Mouse (Mus musculus): ENCODE results near the gene Sds. TPM values are rescaled to one million over a fixed set of nuclear protein-coding genes. Genes with fewer than 3 reads are reported as not detected.

The Sds gene
- polyA plus RNA-seq, 1 experiment from 2014 or later: not detected

DNA sequence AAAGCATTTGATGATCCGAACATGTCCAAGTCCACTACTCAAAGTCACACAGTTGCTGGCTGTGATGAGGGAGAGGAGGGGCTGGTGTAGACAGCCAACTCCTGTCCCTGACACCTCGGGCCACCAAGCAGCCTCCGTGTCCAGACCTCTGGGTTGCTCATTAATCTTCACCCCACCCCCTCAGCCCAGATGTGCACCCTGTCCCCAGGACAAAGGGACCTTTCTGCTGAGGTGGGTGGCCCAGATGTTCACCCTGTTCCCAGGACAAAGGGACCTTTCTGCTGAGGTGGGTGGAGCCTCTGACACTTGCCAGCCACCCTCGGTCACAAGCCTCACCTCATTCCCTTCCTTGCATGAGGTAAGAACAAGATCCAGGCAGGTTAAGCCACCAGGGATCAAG is 4.8 kb upstream of the Sds start:
- Histone ChIP-seq H3K27ac (replicated peaks; ENCODE audit: low read depth, low read length) (no peak overlapping the region), H3K4me1 (ENCODE audit: control insufficient read depth, insufficient read depth, low read length) (no peaks in the 10 kb centered on the region), H3K9me3 (ENCODE audit: control insufficient read depth, low read length) (no peaks in the 10 kb centered on the region), H3K36me3 (ENCODE audit: control insufficient read depth, insufficient read depth, low read length) (no peaks in the 10 kb centered on the region), H3K4me3 (ENCODE audit: low read depth, low read length) (no peak overlapping the region), H3K9ac (ENCODE audit: low read depth, low read length) (no peak overlapping the region), H3K4me2 (ENCODE audit: low read depth, low read length) (no peak overlapping the region), H3K27me3 (replicated peaks; ENCODE audit: control insufficient read depth, insufficient read depth, low read length) (no peaks in the 10 kb centered on the region)
- DNase-seq (ENCODE audit: low spot score) (no peak), ATAC-seq (ENCODE audit: low read depth) (no peak)
- WGBS: 45% methylated on average over 4 of the region's 4 CpGs

DNA sequence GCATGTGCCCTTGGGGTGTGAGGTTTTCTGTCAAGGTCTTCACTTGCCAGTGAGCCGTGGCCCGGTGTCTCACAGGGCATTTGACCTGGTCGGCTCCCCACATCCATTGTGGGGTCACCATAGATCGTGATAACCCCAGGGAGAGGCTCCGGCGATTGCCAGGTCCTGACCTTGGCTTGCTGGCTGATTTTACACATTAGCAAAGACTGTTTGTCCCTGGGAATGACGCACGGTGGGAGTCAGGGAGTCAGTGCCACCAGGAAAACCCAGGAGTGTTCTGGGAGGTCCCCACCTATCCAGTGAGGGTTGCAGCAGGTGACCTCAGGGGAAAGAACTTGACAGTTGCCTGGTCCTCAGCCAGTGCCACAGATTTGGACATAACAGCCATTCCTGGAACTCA is 3.6 kb upstream of the Sds start, which contains the start of gene Sdsl:
TSS of gene Sdsl (minus strand) at position 41 of the 400 bp plus-strand sequence.
- DNase-seq (ENCODE audit: low spot score) (no peak), ATAC-seq (ENCODE audit: low read depth) (no peak)
- Histone ChIP-seq H3K9me3 (ENCODE audit: control insufficient read depth, low read length) (no peaks in the 10 kb centered on the region), H3K27me3 (replicated peaks; ENCODE audit: control insufficient read depth, insufficient read depth, low read length) (no peaks in the 10 kb centered on the region), H3K4me1 (ENCODE audit: control insufficient read depth, insufficient read depth, low read length) (no peaks in the 10 kb centered on the region), H3K36me3 (ENCODE audit: control insufficient read depth, insufficient read depth, low read length) (no peaks in the 10 kb centered on the region), H3K9ac (ENCODE audit: low read depth, low read length) (no peak within 1 kb of the TSS), H3K4me3 (ENCODE audit: low read depth, low read length) (no peak within 1 kb of the TSS), H3K27ac (replicated peaks; ENCODE audit: low read depth, low read length) (no peak within 1 kb of the TSS), H3K4me2 (ENCODE audit: low read depth, low read length) (no peak within 1 kb of the TSS)
- WGBS: 79% methylated on average over 8 of the region's 8 CpGs

DNA sequence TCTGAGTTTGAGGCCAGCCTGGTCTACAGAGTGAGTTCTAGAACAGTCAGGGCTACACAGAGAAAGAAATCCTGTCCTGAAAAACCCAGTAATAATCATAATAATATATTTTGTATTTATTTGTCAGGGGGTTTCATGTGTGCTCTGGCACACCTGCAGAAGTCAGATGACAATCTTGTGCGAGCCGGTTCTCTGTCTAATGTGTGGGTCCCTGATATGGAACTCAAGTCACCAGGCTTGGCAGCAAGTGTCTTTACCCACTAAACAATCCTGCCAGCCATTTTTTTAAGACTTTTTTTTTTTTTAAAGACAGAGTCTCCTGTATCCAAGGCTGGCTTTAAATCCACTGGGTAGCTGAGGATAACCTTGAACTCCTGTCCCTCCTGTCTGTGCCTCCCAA is 3.0 kb upstream of the Sds start:
- Histone ChIP-seq H3K4me3 (ENCODE audit: low read depth, low read length) (no peak overlapping the region), H3K9me3 (ENCODE audit: control insufficient read depth, low read length) (no peaks in the 10 kb centered on the region), H3K36me3 (ENCODE audit: control insufficient read depth, insufficient read depth, low read length) (no peaks in the 10 kb centered on the region), H3K27me3 (replicated peaks; ENCODE audit: control insufficient read depth, insufficient read depth, low read length) (no peaks in the 10 kb centered on the region), H3K27ac (replicated peaks; ENCODE audit: low read depth, low read length) (no peak overlapping the region), H3K9ac (ENCODE audit: low read depth, low read length) (no peak overlapping the region), H3K4me2 (ENCODE audit: low read depth, low read length) (no peak overlapping the region), H3K4me1 (ENCODE audit: control insufficient read depth, insufficient read depth, low read length) (no peaks in the 10 kb centered on the region)
- 95% methylated on average over 2 of the region's 2 CpGs for WGBS
- no peak for ATAC-seq (ENCODE audit: low read depth)
- no peak for DNase-seq (ENCODE audit: low spot score)

DNA sequence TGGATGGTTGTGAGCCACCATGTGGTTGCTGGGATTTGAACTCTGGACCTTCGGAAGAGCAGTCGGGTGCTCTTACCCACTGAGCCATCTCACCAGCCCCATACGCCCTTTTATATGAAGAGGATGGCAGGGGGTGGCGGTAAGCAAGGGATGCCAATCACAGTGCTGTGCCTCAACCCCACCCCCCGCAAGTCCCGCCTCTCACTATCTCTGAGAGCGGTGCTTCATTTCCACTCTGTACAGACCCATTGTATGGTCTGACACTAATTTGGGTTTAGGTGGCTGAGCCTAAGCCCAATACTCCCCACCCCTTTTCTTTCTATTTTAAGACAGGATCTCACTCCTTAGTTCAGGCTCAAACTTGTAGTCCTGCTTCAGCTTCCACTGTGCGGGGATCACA is 465 bp upstream of the Sds start:
- H3K4me1 ChIP-seq (ENCODE audit: control insufficient read depth, insufficient read depth, low read length): no peaks in the 10 kb centered on the region
- no peak overlapping the region for H3K27ac ChIP-seq (replicated peaks; ENCODE audit: low read depth, low read length)
- no peak overlapping the region for H3K9ac ChIP-seq (ENCODE audit: low read depth, low read length)
- H3K4me3 ChIP-seq (ENCODE audit: low read depth, low read length): no peak overlapping the region
- H3K36me3 ChIP-seq (ENCODE audit: control insufficient read depth, insufficient read depth, low read length): no peaks in the 10 kb centered on the region
- no peak overlapping the region for H3K4me2 ChIP-seq (ENCODE audit: low read depth, low read length)
- WGBS: 52% methylated on average over 8 of the region's 8 CpGs
- H3K27me3 ChIP-seq (replicated peaks; ENCODE audit: control insufficient read depth, insufficient read depth, low read length): no peaks in the 10 kb centered on the region
- no peaks in the 10 kb centered on the region for H3K9me3 ChIP-seq (ENCODE audit: control insufficient read depth, low read length)
- ATAC-seq (ENCODE audit: low read depth) (no peak), DNase-seq (ENCODE audit: low spot score) (no peak)

DNA sequence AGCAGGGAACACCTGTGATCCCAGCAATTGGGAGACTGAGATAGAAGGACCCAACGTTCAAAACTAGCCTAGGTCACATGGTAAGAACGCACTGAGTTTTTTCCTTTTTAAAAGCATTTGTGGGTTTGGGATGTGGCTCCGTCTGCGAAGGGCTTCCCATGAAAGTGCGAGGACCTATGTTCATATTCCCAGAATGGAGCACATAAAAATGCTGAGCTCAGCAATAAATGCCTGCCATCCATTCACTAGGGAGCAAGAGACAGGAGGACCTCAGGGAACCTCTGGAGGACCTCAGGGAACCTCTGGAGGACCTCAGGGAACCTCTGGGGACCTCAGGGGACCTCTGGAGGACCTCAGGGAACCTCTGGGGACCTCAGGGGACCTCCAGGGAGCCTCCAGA is 1.7 kb downstream of the Sds start:
- DNase-seq (ENCODE audit: low spot score) (no peak), ATAC-seq (ENCODE audit: low read depth) (no peak)
- no peaks in the 10 kb centered on the region for H3K9me3 ChIP-seq (ENCODE audit: control insufficient read depth, low read length)
- H3K4me1 ChIP-seq (ENCODE audit: control insufficient read depth, insufficient read depth, low read length): no peaks in the 10 kb centered on the region
- H3K9ac ChIP-seq (ENCODE audit: low read depth, low read length): no peak overlapping the region
- no peak overlapping the region for H3K4me2 ChIP-seq (ENCODE audit: low read depth, low read length)
- 91% methylated on average over 5 of the region's 5 CpGs for WGBS
- H3K36me3 ChIP-seq (ENCODE audit: control insufficient read depth, insufficient read depth, low read length): no peaks in the 10 kb centered on the region
- no peak overlapping the region for H3K27ac ChIP-seq (replicated peaks; ENCODE audit: low read depth, low read length)
- H3K4me3 ChIP-seq (ENCODE audit: low read depth, low read length): no peak overlapping the region
- H3K27me3 ChIP-seq (replicated peaks; ENCODE audit: control insufficient read depth, insufficient read depth, low read length): no peaks in the 10 kb centered on the region

DNA sequence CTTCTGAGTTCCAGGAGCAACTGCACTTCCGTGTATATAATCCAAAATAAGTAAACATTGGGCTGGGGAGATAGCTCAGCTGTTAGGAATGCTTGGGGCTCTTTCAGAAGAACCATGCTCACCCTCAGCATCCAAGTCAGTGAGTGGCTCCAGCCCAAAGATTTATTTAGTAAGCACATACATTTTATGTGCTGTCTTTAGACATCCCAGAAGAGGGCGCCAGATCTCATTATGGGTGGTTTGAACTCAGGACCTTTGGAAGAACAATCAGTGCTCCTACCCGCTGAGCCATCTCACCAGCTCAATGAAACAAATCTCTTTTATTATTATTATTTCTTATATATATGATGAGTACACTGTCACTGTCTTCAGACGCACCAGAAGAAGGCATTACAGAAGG is 3.2 kb downstream of the Sds start:
- Histone ChIP-seq H3K4me2 (ENCODE audit: low read depth, low read length) (no peak overlapping the region), H3K27ac (replicated peaks; ENCODE audit: low read depth, low read length) (no peak overlapping the region), H3K36me3 (ENCODE audit: control insufficient read depth, insufficient read depth, low read length) (peaks cover 5% of the 10 kb centered on the region; the same call in 1 of the 2 replicates), H3K4me1 (ENCODE audit: control insufficient read depth, insufficient read depth, low read length) (no peaks in the 10 kb centered on the region), H3K4me3 (ENCODE audit: low read depth, low read length) (no peak overlapping the region), H3K27me3 (replicated peaks; ENCODE audit: control insufficient read depth, insufficient read depth, low read length) (no peaks in the 10 kb centered on the region), H3K9me3 (ENCODE audit: control insufficient read depth, low read length) (no peaks in the 10 kb centered on the region), H3K9ac (ENCODE audit: low read depth, low read length) (no peak overlapping the region)
- DNase-seq (ENCODE audit: low spot score) (no peak), ATAC-seq (ENCODE audit: low read depth) (no peak)
- 60% methylated on average over 4 of the region's 4 CpGs for WGBS

DNA sequence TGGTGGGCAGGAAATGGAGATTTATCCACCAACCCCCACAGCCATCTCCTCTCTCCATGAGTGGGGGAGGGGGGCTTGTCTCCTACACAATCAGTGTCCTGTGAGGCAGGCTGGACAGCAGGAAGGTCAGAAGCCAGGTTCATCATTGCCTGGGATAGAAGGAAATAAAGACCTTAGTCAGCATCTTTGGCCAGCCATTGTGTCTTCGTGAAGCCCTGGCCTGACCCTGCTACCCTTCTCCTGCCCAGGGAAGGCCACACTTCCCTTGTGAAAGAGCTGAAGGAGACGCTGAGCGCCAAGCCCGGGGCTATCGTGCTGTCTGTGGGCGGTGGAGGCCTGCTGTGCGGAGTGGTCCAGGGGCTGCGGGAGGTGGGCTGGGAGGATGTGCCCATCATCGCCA is 4.9 kb downstream of the Sds start:
- Histone ChIP-seq H3K4me1 (ENCODE audit: control insufficient read depth, insufficient read depth, low read length) (no peaks in the 10 kb centered on the region), H3K4me3 (ENCODE audit: low read depth, low read length) (no peak overlapping the region), H3K27ac (replicated peaks; ENCODE audit: low read depth, low read length) (no peak overlapping the region), H3K9ac (ENCODE audit: low read depth, low read length) (no peak overlapping the region), H3K4me2 (ENCODE audit: low read depth, low read length) (no peak overlapping the region), H3K36me3 (ENCODE audit: control insufficient read depth, insufficient read depth, low read length) (peaks cover 22% of the 10 kb centered on the region; the same call in 1 of the 2 replicates), H3K27me3 (replicated peaks; ENCODE audit: control insufficient read depth, insufficient read depth, low read length) (no peaks in the 10 kb centered on the region), H3K9me3 (ENCODE audit: control insufficient read depth, low read length) (no peaks in the 10 kb centered on the region)
- DNase-seq (ENCODE audit: low spot score): no peak
- no peak for ATAC-seq (ENCODE audit: low read depth)
- 67% methylated on average over 7 of the region's 9 CpGs for WGBS

DNA sequence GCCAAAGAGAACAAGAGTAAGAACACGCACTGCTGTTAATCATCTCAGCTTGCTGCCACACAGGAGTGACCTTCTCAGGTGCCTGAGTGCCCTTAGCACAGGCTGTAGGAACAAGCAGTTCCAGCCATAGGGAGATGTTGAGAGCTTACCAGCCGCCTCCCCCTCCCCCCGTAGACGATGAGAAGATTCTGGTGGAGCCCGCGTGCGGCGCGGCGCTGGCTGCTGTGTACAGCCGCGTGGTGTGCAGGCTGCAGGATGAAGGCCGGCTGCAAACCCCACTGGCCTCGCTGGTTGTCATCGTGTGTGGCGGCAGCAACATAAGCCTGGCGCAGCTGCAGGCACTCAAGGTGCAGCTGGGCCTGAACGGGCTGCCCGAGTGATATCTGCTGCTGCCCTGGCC is 7.1 kb downstream of the Sds start:
- no peak overlapping the region for H3K4me2 ChIP-seq (ENCODE audit: low read depth, low read length)
- H3K9me3 ChIP-seq (ENCODE audit: control insufficient read depth, low read length): no peaks in the 10 kb centered on the region
- ATAC-seq (ENCODE audit: low read depth) (no peak), DNase-seq (ENCODE audit: low spot score) (no peak)
- 81% methylated on average over 19 of the region's 19 CpGs for WGBS
- H3K27me3 ChIP-seq (replicated peaks; ENCODE audit: control insufficient read depth, insufficient read depth, low read length): no peaks in the 10 kb centered on the region
- H3K27ac ChIP-seq (replicated peaks; ENCODE audit: low read depth, low read length): no peak overlapping the region
- H3K4me3 ChIP-seq (ENCODE audit: low read depth, low read length): no peak overlapping the region
- H3K9ac ChIP-seq (ENCODE audit: low read depth, low read length): no peak overlapping the region
- peaks cover 42% of the 10 kb centered on the region for H3K36me3 ChIP-seq (ENCODE audit: control insufficient read depth, insufficient read depth, low read length)
- H3K4me1 ChIP-seq (ENCODE audit: control insufficient read depth, insufficient read depth, low read length): no peaks in the 10 kb centered on the region

DNA sequence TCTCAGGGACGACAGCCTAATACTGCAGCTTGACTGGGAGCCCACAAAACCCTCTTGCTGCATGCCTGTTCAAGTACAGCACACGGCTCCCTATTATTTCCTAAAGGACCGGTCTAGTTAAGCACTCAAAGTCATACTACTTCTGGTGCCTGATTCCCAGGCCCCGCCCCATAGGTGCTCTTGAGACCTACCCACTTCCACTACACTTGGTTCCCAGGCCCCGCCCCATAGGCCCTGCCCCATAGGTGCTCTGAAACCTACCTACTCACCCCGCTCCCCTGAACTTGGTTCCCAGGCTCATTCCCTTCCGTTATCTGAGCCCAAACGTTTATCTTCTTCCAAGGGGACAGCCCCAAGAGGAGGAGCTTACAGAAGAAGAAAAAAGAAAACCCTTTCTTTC is 11.5 kb downstream of the Sds start:
- Histone ChIP-seq H3K9ac (ENCODE audit: low read depth, low read length) (no peak overlapping the region), H3K9me3 (ENCODE audit: control insufficient read depth, low read length) (no peaks in the 10 kb centered on the region), H3K4me1 (ENCODE audit: control insufficient read depth, insufficient read depth, low read length) (no peaks in the 10 kb centered on the region), H3K27me3 (replicated peaks; ENCODE audit: control insufficient read depth, insufficient read depth, low read length) (no peaks in the 10 kb centered on the region), H3K4me3 (ENCODE audit: low read depth, low read length) (no peak overlapping the region), H3K4me2 (ENCODE audit: low read depth, low read length) (no peak overlapping the region), H3K36me3 (ENCODE audit: control insufficient read depth, insufficient read depth, low read length) (peaks cover 56% of the 10 kb centered on the region), H3K27ac (replicated peaks; ENCODE audit: low read depth, low read length) (no peak overlapping the region)
- WGBS: 81% methylated on average over 8 of the region's 8 CpGs
- ATAC-seq (ENCODE audit: low read depth) (no peak), DNase-seq (ENCODE audit: low spot score) (no peak)
